Mouse (Mus musculus) C2C12 (cell line): ENCODE measurements around the gene Cygb.

Source experiments
- CEBPB ChIP-seq: IDR thresholded peaks from one replicate; pipeline ENCODE4 v1.6.1; 2011; ENCODE audit warnings: low read depth, mild to moderate bottlenecking, control low read depth, moderate library complexity
- CTCF ChIP-seq: IDR thresholded peaks from one replicate; pipeline ENCODE4 v1.5.1; 2011; ENCODE audit not compliant: control insufficient read depth, insufficient read depth, insufficient read length
- FOSL1 ChIP-seq: IDR thresholded peaks from one replicate; pipeline ENCODE4 v1.8.0; 2011; ENCODE audit warnings: mild to moderate bottlenecking, low read length; ENCODE audit not compliant: poor library complexity, insufficient read depth, severe bottlenecking
- MAX ChIP-seq: IDR thresholded peaks from one replicate; pipeline ENCODE4 v1.6.1; 2011; ENCODE audit warnings: mild to moderate bottlenecking, control low read depth
- MYOD1 ChIP-seq: IDR thresholded peaks from one replicate; pipeline ENCODE4 v1.6.1; 2011; ENCODE audit warnings: low read depth; ENCODE audit not compliant: control insufficient read depth, insufficient read length
- USF1 ChIP-seq: IDR thresholded peaks from one replicate; pipeline ENCODE4 v1.6.1; 2011; ENCODE audit warnings: low read depth, mild to moderate bottlenecking, control low read depth, moderate library complexity

DNA sequence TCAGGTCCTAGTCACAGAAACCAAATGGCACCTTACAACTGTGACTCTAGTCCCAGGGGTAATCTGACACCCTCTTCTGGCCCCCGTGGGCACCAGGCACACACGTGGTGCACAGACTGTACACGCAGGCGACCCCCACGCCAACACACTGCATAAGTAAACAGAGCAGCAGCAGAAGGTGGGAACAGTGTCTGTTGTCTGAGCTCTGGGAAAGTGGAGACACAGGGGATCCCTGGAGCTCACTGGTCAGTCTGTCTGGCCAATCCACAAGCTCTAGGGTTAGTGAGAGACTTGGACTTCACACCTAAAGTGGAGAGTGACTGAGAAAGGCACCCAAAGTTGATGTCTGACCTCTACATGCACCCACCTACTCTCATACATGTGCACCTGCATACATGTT is 15.2 kb upstream of the Cygb start:
- TF ChIP-seq CTCF: no peak
- no peak for TF ChIP-seq CEBPB
- TF ChIP-seq MYOD1: no peak
- no peak for TF ChIP-seq USF1
- no peak for TF ChIP-seq MAX
- TF ChIP-seq FOSL1: no peak
